Mouse (Mus musculus): ENCODE results near the gene Sox6. TPM values are rescaled to one million over a fixed set of nuclear protein-coding genes. Genes with fewer than 3 reads are reported as not detected.

Sox6 gene
- total RNA-seq, 2 experiments from 2014 or later: 11.1 to 23.8 TPM

DNA sequence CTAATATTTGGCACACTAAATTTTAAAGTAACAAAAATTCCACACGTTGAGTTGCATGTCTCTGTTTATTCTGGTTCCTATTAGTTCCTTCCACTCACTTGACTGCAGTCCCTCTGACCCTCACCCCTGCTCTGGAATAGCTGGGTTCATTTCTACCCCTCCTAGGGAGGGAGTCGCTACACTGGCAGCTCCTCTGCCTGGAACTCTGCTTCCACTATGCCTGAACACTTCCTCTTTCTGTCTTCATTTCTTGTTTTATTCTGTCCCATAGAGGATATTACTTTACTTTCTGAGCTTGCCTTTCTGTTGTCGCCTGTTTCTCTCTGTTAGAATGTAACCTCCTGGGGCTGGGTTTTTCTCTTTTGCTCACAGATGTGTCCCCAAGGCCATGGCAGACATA, 203.6 kb downstream of the Sox6 start:
- no peak for DNase-seq (ENCODE audit: low spot score in 2 of 2)

DNA sequence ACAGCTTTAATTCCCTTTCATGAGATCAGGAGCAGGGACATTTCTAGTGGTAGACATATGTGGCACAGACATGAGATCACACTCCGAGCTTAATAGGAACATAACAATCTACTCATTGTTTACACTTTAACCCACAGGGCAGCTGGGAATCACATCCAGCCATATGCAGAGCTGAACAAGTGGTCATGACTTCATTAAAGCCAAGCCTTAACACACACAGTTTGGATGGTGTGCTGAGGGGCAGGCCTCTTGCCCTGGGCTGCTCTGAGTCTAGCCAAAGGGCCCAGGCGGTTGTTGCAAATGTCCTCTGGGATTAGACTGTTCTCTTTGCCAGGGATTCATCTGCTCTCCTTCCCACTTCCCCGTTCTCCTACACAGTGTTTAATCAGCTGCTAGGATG, 204.9 kb downstream of the Sox6 start:
- no peak for DNase-seq (ENCODE audit: low spot score in 2 of 2)

DNA sequence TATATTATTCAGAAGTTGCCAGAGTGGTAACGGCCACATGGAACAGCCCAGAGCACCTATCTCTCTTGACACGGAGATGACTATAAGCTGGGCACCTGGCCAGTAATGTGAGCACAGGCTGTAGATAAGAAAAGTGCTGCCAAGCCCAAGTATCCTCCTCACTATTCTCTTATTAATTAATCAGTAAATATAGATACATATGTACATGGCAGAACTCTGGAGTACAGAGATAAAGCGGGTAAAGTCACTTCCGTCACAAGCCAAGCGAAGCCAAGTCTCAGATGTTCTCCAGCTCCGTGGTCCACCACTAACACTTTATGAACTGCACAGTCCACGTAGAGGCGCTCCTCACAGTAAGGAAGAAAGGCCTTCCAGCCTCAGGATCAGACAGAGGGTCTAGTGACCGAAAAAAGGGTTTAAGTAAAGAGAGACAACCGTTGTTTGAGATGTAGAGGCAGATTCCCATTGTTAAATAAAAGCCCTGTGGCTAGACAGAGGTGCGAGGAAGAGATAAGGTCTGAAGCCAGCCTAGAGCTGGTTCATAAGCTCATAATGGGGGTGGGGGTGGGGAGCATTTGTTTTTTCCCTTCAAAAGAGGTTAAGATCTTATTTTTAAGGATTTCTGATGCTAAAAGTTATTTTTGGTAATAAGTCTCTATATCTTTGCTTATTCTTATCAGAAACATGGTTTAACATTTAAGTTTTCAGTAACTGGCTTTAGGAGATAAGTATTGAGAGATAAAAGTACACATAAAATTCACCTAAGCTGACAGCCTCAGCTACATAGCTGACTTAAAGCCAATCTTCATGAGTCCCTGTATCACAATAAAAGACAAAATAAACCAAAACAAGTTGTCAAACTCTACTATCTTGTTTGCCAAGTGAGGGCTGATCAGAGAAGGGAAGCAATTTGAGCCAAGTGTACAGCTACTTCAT, 207.4 kb downstream of the Sox6 start:
- DNase-seq (ENCODE audit: low spot score in 2 of 2): no peak

DNA sequence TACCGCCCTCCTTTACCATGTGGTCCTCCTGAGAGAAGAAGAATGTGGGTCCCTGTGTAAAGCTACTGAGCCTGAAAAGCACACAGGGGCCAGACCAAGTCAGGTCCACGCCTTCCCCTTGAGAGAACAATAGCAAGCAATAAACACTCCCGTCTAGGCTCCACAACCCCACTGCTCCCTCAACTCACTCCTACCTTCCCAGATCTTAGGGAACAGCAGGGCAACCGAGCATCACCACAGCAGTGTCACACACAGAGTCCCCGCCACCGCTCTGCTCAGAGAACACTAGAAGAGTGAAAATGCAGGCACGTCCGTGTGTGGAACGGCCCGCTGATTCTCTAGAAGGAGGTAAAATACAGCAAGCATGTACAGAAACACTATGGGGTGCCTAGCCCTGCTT, 208.2 kb downstream of the Sox6 start:
- DNase-seq (ENCODE audit: low spot score in 2 of 2): no peak

DNA sequence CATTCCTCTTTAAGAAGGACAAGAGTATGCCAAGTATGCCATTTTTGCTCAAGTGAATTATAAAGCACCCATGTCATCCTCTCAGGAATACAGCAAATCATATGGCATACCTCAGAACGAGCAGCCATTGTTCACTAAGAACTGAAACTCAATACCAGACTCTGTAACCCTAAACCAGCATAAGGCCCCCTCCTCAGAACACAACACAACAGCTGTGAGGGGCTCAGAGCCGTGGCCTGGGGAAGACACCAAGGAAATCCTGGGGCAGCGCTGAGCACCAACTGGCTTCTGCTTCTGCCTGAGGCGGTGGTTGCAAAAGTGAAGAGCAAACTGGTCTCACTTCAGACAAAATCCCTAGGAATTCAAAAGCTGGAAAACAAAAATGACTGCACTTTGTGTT, 208.8 kb downstream of the Sox6 start:
- no peak for DNase-seq (ENCODE audit: low spot score in 2 of 2)

DNA sequence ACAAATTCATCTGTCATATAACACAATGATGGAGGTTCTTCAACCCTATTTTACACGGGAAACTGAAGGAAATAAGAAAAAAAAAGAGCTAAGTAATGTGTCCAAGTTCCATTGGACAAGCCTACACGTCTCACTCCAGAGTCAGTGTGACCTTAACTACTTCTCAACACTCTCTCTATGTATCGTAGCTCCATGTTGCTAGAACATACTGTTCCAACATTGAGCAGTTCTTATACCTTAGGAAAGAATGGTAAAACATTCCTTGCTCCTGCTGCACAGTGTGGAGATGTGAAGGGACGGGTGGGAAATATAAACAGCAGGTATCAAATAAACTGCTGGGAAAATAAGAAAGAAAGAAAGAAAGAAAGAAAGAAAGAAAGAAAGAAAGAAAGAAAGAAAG, 209.3 kb downstream of the Sox6 start:
- no peak for DNase-seq (ENCODE audit: low spot score in 2 of 2)

DNA sequence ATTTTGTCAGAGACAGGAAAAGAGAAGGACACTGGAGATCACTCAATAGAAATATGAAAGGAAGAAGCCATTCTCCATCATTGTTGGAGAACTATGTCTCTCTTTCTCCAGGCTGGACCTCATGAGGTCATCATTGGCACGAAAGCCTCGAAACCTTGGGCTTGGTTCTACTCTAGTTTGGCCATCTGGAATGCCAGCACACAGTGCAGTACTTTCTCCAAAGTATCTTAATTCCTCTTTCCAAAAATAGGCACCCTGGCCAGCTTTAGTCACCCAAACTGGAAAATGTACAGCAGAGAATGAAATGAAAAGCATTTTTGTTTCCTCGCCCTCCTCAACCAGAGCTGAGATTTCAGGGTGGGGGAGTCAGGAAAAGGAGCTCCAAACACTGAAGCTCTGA, 213.3 kb downstream of the Sox6 start:
- DNase-seq (ENCODE audit: low spot score in 2 of 2): no peak

DNA sequence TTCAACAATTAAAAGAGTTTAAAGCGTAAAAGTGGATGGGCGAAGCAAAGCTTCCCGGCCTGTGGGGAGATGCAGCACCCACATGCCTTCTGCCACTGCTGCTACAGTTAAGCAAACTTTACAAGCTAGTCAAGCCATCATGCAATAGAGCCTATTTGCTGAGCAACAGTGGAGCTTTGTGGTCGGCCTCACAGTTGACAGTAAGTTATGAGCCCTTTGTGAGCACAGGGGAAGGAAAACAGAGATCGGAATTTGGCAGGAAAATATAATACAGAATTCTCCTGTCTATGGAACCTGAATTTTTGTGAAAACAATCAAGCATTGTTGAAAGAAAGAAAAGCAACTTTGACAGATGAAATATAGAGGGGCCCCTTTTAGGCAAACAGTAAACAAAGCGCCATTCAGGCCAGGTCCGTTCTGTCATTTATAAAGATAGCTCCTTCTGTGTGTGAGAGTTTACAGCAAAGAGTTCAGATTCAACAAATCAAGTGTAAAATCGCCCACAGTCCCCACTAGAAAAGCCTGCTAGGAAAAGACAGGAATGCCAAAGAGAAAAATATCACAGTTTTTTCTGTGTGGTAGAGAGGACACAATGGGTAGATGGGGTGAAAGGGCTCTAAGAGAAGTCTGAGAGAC, 213.9 kb downstream of the Sox6 start:
- no peak for DNase-seq (ENCODE audit: low spot score in 2 of 2)

DNA sequence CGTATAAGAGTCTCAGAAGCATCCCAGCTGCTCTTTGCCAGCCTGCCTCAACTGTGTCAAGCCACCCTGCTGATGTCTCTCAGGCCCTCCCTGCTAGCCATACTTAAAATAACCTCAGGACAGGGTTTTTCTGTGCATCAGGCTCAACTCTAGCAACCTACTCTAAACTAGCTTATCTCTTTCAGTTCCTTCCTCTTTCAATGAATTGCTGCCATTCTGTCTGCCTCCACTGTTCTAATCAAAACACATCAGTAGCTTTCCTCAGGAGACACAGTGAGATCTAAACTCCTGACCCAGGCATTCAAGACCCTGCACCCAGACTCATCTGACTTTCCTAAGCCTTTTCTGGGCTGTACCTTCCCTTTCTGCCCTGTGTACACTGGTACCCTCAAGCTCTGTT, 219.5 kb downstream of the Sox6 start:
- DNase-seq (ENCODE audit: low spot score in 2 of 2): no peak

DNA sequence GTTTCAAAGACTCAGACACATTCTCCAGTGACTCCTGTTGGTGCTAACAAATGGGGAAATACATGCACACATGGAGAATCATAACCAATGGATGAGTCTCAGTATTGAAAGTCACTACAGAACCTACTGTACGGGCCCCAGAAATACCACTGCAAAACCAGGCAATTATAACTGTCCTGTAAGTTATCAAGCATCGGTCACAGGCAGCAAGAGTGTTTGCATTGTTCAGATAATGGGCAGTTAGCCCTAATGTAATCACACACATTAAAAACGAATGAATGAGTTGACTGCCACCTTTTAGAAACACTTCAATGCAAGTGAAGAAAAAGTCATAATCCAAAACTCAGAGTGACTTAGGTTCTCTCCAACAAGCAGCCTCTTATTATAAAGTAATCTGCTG, 235.3 kb downstream of the Sox6 start:
- DNase-seq (ENCODE audit: low spot score in 2 of 2): no peak

DNA sequence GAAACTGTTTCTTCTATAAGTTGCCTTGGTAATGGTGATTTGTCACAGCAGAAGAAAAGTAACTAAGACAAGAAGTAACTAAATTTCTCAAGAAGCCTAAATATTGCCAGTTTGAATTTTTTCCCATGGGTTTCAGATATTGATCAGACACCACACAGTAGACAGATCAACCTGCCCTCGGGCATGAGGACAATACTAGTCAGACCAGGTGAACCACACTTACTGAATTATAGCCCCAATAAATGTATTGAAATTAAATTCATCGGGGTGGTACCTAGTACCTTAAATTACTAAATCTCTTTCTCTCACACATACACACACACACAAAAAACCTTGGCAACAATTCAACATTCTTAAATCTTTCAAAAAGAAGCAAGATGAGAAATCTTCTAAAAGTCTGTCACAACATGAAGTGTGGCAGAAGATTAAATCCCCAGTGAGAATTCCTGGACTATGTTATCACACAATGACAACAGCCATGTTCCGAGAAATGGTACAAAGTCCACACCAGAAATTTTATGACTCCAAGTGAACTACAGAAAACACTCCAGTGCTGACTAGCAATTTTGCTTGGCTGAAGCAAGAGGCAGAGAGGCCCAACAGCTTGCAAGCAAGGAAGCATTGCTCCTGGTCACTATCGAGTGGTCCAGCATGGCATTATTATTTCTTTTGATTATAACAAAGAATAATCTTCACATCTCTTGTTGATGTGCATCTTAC, 244.3 kb downstream of the Sox6 start:
- no peak for DNase-seq (ENCODE audit: low spot score in 2 of 2)

DNA sequence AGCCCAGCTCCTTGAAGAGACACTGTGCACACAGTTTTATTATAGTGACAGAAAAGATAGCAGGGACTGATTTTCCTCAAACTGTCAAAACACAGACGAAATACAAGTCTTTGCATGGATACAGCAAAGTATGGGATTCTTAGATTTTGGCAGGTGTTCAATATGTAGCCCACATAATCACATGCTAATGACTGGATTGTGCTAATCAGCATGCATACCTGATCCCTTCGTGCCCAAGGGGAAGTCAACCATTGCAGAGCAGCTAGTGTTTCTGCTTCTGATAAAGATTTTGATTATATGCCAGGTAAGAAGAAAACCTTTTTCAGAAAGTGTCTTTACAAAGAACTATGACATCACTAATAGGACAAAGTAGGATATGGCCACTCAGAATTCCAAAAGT, 245.8 kb downstream of the Sox6 start:
- DNase-seq (ENCODE audit: low spot score in 2 of 2): no peak

DNA sequence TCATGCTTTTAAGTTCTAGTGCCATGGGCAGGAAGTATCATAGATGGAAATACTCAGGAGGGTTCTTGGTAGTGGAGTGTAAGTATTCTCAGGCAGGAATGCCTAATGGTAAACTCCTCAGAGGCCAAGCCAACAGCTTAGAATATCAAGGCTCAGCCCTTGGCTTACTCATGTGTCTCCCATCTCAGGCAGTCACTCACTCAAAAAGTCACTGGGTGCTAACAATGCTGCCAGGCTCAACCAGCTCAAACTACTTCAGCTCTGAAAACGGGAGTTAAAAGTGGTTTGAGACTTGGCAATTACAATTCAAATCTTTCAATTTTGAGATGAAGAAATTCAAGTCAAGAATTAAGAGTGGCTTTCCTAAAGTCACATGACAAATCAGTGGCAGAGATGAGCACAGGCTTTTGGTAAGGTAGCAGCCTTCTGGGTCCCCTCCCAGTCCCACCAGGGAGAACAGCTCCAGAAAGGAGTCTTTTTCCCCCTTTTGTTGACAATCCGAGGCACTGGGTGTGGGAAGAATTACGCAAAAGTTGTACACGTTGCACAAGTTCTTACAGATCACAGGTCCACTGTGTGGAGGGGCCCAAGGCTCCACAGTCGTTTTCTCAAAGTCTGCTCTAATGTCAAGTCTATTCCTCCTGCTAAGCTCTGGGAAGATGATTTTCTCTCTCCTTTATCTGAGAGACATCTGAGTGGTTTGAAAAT, 249.3 kb downstream of the Sox6 start:
- no peak for DNase-seq (ENCODE audit: low spot score in 2 of 2)

DNA sequence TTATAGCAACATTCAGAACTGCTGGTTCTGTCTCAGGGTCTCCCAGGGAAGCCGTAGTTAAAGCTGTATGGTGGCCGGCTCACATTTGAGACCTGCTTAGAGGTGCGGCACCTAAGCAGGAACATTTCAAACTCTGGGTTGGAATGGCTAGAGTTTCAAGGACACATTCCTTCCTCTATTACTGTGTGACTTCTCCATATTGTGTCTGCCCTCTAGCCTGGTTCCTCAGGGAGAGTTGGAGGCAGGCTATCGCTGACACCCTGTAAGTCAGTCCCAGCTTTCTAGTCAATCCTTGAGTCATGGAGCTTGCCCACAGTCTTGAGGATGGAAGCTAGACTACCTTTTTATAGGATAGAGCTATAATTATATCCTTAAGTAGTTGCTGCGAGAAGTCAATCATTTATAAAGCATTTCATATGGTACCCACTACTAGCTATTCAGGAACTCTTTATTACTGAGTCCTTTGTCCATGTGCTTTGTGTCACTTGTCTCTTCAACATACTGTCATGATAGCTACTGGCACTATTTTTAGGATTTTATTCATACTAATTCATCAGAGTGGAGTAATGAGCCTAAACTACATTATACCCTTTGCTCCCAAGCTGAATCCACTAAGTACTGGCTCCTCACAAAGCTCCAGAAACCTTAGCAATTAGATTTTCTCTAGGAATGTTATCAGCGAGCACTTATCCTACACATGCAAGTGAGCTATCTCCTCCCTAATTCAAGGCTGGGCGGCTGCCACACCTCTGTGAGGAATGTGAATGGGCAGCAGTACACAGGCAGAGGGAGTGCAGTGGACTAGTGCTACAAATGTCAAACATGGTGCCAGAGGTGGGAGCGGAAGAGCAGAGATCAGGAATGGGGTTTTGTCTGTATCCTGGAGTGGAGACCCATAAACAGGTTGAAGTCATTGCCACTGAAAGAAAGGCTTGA, 254.3 kb downstream of the Sox6 start:
- no peak for DNase-seq (ENCODE audit: low spot score in 2 of 2)

DNA sequence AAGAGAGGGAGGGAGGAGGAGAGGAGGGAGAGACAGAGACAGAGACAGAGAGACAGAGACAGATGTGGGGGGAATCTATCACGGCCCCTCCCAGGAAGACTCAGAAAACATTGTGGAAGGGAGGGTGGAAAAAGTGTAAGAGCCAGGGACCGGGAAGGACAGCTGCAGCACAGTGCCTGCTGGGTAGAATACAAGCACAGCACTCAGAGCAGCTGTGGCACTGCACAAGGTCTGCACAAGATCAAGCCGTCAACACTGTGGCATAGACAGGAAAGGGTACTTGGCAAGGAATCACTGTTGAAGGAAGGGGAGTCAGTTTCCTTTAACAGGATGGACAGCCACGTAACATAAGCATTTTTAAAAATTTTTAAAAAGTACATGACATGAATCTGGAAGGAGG, 258.4 kb downstream of the Sox6 start:
- no peak for DNase-seq (ENCODE audit: low spot score in 2 of 2)

DNA sequence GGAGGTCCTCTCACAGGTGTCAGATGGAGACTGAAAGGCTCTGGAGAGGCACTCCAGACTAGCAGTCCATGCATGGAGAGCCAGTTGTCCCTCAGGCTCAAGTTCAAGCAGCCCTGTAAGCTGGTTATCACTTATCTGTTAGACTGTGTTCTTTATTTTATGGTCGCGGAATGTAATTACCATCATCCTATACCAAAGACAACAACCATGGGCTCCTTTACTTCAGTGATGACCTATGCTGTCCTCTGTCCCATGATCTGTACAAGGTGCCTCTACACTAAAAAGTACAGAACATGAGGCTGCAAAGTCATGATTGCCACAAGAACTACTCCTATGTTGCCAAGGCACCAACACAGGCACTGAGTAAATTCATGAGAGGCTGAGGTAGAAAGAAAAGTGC, 259.1 kb downstream of the Sox6 start:
- DNase-seq (ENCODE audit: low spot score in 2 of 2): no peak

DNA sequence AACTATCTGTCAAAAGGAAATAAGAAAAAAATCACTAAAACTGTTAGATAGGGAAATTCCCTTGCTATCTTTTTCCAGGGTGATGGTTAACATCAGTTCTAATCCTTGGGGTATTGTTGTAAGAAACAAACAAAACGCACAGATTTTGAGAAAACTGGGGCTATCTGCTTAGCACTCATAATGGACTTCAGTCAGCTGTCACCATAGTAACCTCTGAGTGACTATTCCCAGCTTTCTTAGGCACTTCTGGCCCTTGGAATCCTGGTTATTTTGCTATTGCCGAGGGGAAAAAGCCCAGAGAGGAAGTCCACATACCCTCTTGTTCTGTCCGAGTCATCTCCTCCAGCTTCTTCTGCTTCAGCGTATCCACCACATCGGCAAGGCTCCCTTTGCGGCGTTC, 261.9 kb downstream of the Sox6 start:
- DNase-seq (ENCODE audit: low spot score in 2 of 2): no peak

DNA sequence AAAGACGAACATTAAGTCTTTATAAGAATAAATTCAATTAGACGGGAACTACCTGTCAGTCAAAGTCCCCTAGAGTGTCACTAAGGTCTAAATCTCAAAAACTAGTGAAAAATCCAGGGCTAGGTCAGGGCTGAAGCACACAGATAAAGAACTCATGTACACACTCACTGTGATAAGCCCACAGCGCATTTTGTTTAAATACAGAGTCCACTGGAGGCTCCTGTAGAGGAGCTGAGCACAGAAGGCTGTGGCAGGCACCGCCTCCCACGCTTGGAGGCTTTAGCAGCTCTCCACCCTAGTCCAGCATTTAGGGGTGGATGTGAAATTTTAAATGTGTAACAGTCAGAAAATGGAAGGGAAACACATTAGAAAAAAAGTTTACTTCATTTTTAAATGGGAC, 262.3 kb downstream of the Sox6 start:
- DNase-seq (ENCODE audit: low spot score in 2 of 2): no peak

DNA sequence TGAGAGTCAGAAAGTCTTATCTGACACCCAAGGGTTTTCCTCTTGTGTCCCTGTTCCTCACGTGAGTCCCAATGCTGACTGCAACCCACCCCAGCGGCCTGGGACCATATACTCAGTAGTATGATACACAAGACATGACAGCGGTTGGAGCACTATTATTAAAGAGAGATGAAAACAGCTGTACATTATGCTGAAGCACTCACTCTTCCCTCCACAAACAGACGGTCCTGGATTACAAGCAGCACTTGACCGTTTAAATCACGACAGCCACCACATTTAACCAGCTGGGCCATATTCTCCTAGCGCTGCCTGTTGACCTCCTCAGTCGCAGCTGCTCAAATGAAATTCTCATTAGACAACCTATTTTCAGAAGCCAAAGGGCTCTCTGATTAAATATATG, 272.3 kb downstream of the Sox6 start:
- DNase-seq (ENCODE audit: low spot score in 2 of 2): no peak

DNA sequence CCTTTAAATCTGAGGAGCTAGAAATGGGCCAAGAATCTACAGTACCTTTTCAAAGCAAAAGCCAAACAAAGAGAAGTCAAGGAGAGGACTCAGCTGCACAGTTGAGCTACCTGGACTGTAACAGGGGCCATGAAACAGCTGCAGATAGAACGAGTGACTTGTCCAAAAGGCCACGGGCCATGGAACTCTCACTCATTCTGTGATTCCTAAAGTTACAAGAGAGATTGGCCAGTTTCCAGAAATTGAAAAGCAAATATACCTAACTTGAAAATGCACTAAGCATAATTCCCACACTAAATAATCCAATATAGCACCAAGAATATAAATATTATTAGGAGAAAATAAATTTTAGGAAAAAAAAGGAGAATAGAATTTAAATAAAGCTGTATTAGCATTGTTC, 274.7 kb downstream of the Sox6 start:
- no peak for DNase-seq (ENCODE audit: low spot score in 2 of 2)

All from adrenal gland, adult 18-20 months (tissue).